Mouse (Mus musculus): ENCODE results near the gene Zrsr2. TPM values are rescaled to one million over a fixed set of nuclear protein-coding genes. Genes with fewer than 3 reads are reported as not detected.

The Zrsr2 gene
- total and polyA plus RNA-seq, 3 experiments, result 13.7 to 76.8 (median 14.2) TPM

DNA sequence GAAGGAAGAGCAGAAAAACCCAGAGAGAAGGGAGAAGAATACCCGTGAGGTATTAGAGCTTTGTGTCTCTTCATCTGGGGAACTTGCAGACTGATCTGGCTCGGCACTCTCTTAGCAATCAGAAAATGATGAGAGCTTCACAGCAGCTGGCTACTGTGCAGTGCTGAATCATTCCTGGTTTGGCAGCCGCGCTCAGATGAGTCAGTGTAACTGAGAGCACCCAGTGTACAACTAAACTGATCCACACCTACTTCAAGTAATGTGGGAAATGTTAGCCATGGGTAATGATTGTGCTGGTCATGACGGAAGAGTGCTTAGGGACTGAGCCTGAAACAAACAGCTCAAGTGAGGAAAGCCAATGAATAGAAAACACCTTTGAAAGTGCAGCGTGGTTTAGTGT is 19.9 kb downstream of the Zrsr2 start:
- Histone ChIP-seq H3K27me3 (replicated peaks) (no peaks in the 10 kb centered on the region), H3K36me3 (replicated peaks in 1 of 2; ENCODE audit: control insufficient read depth in 1 of 2, insufficient read depth in 1 of 2, low read length in 1 of 2) (peaks cover 32 to 57% of the 10 kb centered on the region in 2 experiments)
- in situ Hi-C loops (cut with MboI; ENCODE audit: low pct_ligation_motif_present, low pct_unique_long_range_greater_than_20kb, low sequenced_read_pairs), result no loop called here

DNA sequence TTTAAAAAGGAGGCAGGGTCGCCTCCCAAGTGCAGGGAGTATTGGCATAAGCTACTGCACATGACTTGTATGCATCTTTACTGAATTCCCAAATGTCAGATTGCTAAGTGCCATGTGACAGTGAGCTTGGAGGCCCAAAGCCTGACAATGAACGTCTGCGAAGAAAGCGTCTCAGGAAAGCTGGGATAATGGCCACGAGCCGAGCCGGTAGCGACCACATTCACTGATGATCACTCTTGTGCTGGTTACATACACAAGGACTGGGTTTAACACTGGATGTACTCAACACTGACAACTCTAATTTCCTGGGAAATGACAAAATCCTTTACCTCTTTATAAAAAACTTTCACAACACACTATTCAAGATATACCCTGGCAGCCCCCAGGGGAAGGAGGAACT is 23.7 kb downstream of the Zrsr2 start:
- H3K9me3 ChIP-seq (replicated peaks; ENCODE audit: low read length), result no peaks in the 10 kb centered on the region

More for the DNA sequence above, 19.9 kb downstream of the Zrsr2 start:
- Histone ChIP-seq H3K27ac (ENCODE audit: insufficient read depth, low read depth) (no peak overlapping the region), H3K9ac (ENCODE audit: insufficient read depth, low read depth) (no peak overlapping the region), H3K4me1 (ENCODE audit: control insufficient read depth in 1 of 2, insufficient read depth in 2 of 2) (no peaks in the 10 kb centered on the region), H3K4me3 (replicated peaks in 1 of 3; ENCODE audit: low read depth in 2 of 3, low read length in 2 of 3, poor library complexity in 1 of 3) (no peak overlapping the region), H3K79me2 (replicated peaks; ENCODE audit: control insufficient read depth, extremely low read depth, insufficient read depth, poor library complexity, severe bottlenecking) (no peaks in the 10 kb centered on the region), H3K4me2 (ENCODE audit: insufficient read depth, low read depth, poor library complexity, severe bottlenecking) (no peak overlapping the region), H3K9me3 (replicated peaks; ENCODE audit: low read length) (no peaks in the 10 kb centered on the region)
- TF ChIP-seq MEF2A (IDR thresholded peaks at IDR 0.05; ENCODE audit: borderline replicate concordance, low read depth, low read length), result no peak
- TF ChIP-seq MXI1 (IDR thresholded peaks at IDR 0.05; ENCODE audit: low read depth, low read length), result no peak
- no peak for TF ChIP-seq HCFC1 (IDR thresholded peaks at IDR 0.05; ENCODE audit: low read depth, low read length)
- no peak for TF ChIP-seq POLR2AphosphoS2 (IDR thresholded peaks at IDR 0.05; ENCODE audit: low read depth, low read length)
- TF ChIP-seq SMC3 (IDR thresholded peaks at IDR 0.05; ENCODE audit: low read depth, low read length), result no peak
- no peak for TF ChIP-seq ZMIZ1 (IDR thresholded peaks at IDR 0.05; ENCODE audit: low read depth, low read length)
- TF ChIP-seq IRF4 (IDR thresholded peaks at IDR 0.05; ENCODE audit: low read depth, low read length), result no peak
- no peak for TF ChIP-seq KAT2A (IDR thresholded peaks at IDR 0.05; ENCODE audit: insufficient replicate concordance, low read length)
- no peak for TF ChIP-seq ZNF384 (IDR thresholded peaks at IDR 0.05; ENCODE audit: low read depth, low read length)
- TF ChIP-seq ELF1 (IDR thresholded peaks at IDR 0.05; ENCODE audit: low read depth, low read length), result no peak
- TF ChIP-seq MYC (IDR thresholded peaks at IDR 0.05; ENCODE audit: low read depth, low read length), result no peak
- no peak for TF ChIP-seq RCOR1 (conservative IDR thresholded peaks at IDR 0.05; ENCODE audit: low read depth, low read length)
- no peak for TF ChIP-seq RAD21 (IDR thresholded peaks at IDR 0.05; ENCODE audit: low read depth, low read length)
- no peak for TF ChIP-seq E2F4 (IDR thresholded peaks at IDR 0.05; ENCODE audit: insufficient replicate concordance, low read depth, low read length)
- TF ChIP-seq ZKSCAN1 (IDR thresholded peaks at IDR 0.05; ENCODE audit: borderline replicate concordance, low read depth, low read length), result no peak
- TF ChIP-seq TCF12 (IDR thresholded peaks at IDR 0.05; ENCODE audit: low read depth, low read length), result no peak
- TF ChIP-seq CTCF (conservative IDR thresholded peaks at IDR 0.05 in 1 of 2, IDR thresholded peaks at IDR 0.05 in 1 of 2; ENCODE audit: low read depth in 2 of 2, low read length in 2 of 2), result no peak
- TF ChIP-seq CHD2 (IDR thresholded peaks at IDR 0.05; ENCODE audit: low read length), result no peak
- dilution Hi-C loops (cut with MboI; ENCODE audit: extremely low pct_ligation_motif_present, extremely low pct_unique_long_range_greater_than_20kb, low sequenced_read_pairs), result no loop called here
- DNase-seq (ENCODE audit: extremely low read depth), result no peak

More for the DNA sequence above, 23.7 kb downstream of the Zrsr2 start:
- DNase-seq (ENCODE audit: extremely low read depth), result no peak
- Histone ChIP-seq H3K36me3 (replicated peaks in 1 of 2; ENCODE audit: control insufficient read depth in 1 of 2, insufficient read depth in 1 of 2, low read length in 1 of 2) (peaks cover 15 to 32% of the 10 kb centered on the region in 2 experiments), H3K79me2 (replicated peaks; ENCODE audit: control insufficient read depth, extremely low read depth, insufficient read depth, poor library complexity, severe bottlenecking) (no peaks in the 10 kb centered on the region), H3K4me3 (replicated peaks in 1 of 3; ENCODE audit: low read depth in 2 of 3, low read length in 2 of 3, poor library complexity in 1 of 3) (no peak overlapping the region), H3K4me2 (ENCODE audit: insufficient read depth, low read depth, poor library complexity, severe bottlenecking) (no peak overlapping the region), H3K9ac (ENCODE audit: insufficient read depth, low read depth) (no peak overlapping the region), H3K4me1 (ENCODE audit: control insufficient read depth in 1 of 2, insufficient read depth in 2 of 2) (no peaks in the 10 kb centered on the region), H3K27ac (ENCODE audit: insufficient read depth, low read depth) (no peak overlapping the region), H3K27me3 (replicated peaks) (no peaks in the 10 kb centered on the region)
- TF ChIP-seq MAFK (IDR thresholded peaks at IDR 0.05; ENCODE audit: insufficient replicate concordance, low read length) (no peak), NELFE (IDR thresholded peaks at IDR 0.05; ENCODE audit: low read depth, low read length) (no peak), EP300 (IDR thresholded peaks at IDR 0.05; ENCODE audit: low read length) (no peak), E2F4 (IDR thresholded peaks at IDR 0.05; ENCODE audit: insufficient replicate concordance, low read depth, low read length) (no peak), CTCF (conservative IDR thresholded peaks at IDR 0.05 in 1 of 2, IDR thresholded peaks at IDR 0.05 in 1 of 2; ENCODE audit: low read depth in 2 of 2, low read length in 2 of 2) (no peak), CHD1 (IDR thresholded peaks at IDR 0.05; ENCODE audit: low read depth, low read length) (no peak), RAD21 (IDR thresholded peaks at IDR 0.05; ENCODE audit: low read depth, low read length) (no peak), MAZ (IDR thresholded peaks at IDR 0.05; ENCODE audit: low read depth, low read length) (no peak)
- dilution Hi-C loops (cut with MboI; ENCODE audit: extremely low pct_ligation_motif_present, extremely low pct_unique_long_range_greater_than_20kb, low sequenced_read_pairs) (no loop called here), in situ Hi-C loops (cut with MboI; ENCODE audit: low pct_ligation_motif_present, low pct_unique_long_range_greater_than_20kb, low sequenced_read_pairs) (no loop called here)
